Mouse (Mus musculus) limb, embryonic 11.5 days (tissue): ENCODE results near the gene Tmem114. TPM values are rescaled to one million over a fixed set of nuclear protein-coding genes. Genes with fewer than 3 reads are reported as not detected.

ENCODE experiments used
- ATAC-seq: fragments of 200-750 bp; cut with Nextera tagmentation; 2 replicates; pipeline ENCODE4 v1.8.0; 2017; ENCODE audit warnings: low read depth; ENCODE audit not compliant: insufficient number of reproducible peaks, low FRiP score, low TSS enrichment
- DNase-seq: peaks from one replicate; pipeline ENCODE4 v3.0.0-alpha.2; 2015; ENCODE audit warnings: low spot score
- H3K27ac ChIP-seq: fragments of 300-500 bp; sonication (generic); replicated peaks from 2 replicates; pipeline ENCODE4 v1.5.1; 2014; ENCODE audit warnings: low read depth, mild to moderate bottlenecking, low read length
- H3K27me3 ChIP-seq: fragments of 300-500 bp; sonication (generic); 2 replicates; pipeline ENCODE4 v1.6.1; 2014; ENCODE audit warnings: mild to moderate bottlenecking, low read length, mixed read lengths; ENCODE audit not compliant: control insufficient read depth, insufficient read depth
- H3K36me3 ChIP-seq: fragments of 300-500 bp; sonication (generic); 2 replicates; pipeline ENCODE4 v1.6.1; 2014; ENCODE audit warnings: mild to moderate bottlenecking, low read length, moderate library complexity, mixed read lengths; ENCODE audit not compliant: control insufficient read depth, insufficient read depth
- H3K4me1 ChIP-seq: fragments of 300-500 bp; sonication (generic); 2 replicates; pipeline ENCODE4 v1.6.1; 2014; ENCODE audit warnings: low read length, mixed read lengths; ENCODE audit not compliant: control insufficient read depth, insufficient read depth
- H3K4me2 ChIP-seq: fragments of 300-500 bp; sonication (generic); 2 replicates; pipeline ENCODE4 v1.6.1; 2014; ENCODE audit warnings: low read depth, mild to moderate bottlenecking, moderate library complexity; ENCODE audit not compliant: severe bottlenecking
- H3K4me3 ChIP-seq: fragments of 300-500 bp; sonication (generic); 2 replicates; pipeline ENCODE4 v1.5.1; 2014; ENCODE audit warnings: low read depth, low read length
- H3K9ac ChIP-seq: fragments of 300-500 bp; sonication (generic); 2 replicates; pipeline ENCODE4 v1.6.1; 2014; ENCODE audit warnings: mild to moderate bottlenecking, low read length
- H3K9me3 ChIP-seq: fragments of 300-500 bp; sonication (generic); 2 replicates; pipeline ENCODE4 v1.6.1; 2016; ENCODE audit warnings: low read length; ENCODE audit not compliant: control insufficient read depth
- WGBS: fragments of 180-500 bp; shearing (Covaris S2); extraction: QIAGEN DNeasy Blood & Tissue Kit; methylation state at CpG from one replicate; pipeline ENCODE4 v1.1.7; 2014; 5-methylcytosine and 5-hydroxymethylcytosine counted together
- polyA plus RNA-seq: library from polyadenylated mRNA; unstranded; fragments of >200 nt; fragmentation: Nextera tagmentation; extraction: Ambion mirVana; gene quantifications from 2 replicates; pipeline ENCODE4 v1.2.1, GENCODE M21; 2014

Tmem114 gene
- polyA plus RNA-seq, 1 experiment from 2014 or later = not detected

DNA sequence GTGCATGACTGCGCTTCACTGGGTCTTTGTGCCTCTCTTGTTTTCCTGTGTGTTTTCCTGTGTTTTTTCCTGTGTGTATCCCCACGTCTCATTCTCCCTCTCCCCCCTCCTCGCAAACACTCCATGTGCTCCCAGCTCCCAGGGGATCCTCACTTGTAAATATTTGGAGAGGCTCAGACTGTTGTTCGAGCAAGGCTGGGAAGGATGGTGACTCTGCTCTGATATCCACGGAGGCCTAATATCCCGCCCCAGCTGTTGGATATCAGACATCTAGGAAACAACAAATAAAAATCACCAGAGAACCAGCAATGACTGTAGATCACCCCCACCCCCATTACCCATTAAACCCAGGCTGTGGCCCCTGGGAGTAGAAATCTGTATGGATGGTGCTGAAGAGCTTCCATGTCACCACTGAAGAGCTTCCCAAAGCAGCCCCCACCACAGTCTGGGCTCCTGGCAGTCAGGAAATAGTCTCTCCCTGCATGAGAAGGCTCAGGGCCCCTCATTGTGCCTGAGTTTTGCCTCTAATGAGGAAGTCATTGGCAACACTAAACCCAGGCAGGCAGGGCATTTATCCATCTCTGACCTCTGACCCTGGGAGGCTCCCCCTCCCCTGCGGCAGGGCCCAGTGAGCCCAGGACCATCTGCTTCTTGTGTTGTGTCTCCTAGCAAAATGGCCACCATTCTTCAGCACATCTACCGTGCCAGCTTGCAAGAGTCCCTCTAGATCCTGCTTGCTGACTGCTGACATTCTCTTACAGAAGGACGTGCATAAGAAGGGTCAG is 23.6 kb downstream of the Tmem114 start:
- H3K4me1 ChIP-seq = 0 out of 2 replicates have a peak, but pooled peaks cover 2% of the 10 kb centered on the region
- no peaks in the 10 kb centered on the region for H3K9me3 ChIP-seq
- WGBS = 62% methylated on average over 9 of the region's 9 CpGs
- DNase-seq = no peak
- no peaks in the 10 kb centered on the region for H3K36me3 ChIP-seq
- H3K27me3 ChIP-seq = no peaks in the 10 kb centered on the region
- H3K27ac ChIP-seq = no peak overlapping the region
- no peak overlapping the region for H3K4me3 ChIP-seq
- no peak overlapping the region for H3K9ac ChIP-seq
- no peak overlapping the region for H3K4me2 ChIP-seq
- ATAC-seq = no peak

DNA sequence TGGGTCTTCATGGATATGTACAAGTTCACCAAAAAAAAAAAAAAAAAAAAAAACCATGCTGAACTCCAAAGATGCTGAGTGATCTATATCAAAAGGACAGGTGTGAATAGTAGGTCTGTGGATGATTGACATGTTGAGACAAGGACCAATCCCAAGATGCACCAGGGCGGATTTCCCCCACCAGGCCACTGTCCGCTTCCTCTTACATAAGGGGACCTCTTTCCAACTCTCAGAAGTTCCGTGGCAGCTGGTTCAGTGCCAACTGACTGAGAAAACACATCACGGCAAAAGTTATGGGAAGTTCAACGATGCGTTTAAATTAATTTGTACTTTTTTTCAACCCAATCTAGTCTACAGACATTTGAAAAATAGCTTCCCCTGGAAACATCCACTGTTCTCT is 25.1 kb downstream of the Tmem114 start:
- Histone ChIP-seq H3K27ac (no peak overlapping the region), H3K9ac (no peak overlapping the region), H3K36me3 (no peaks in the 10 kb centered on the region), H3K4me3 (no peak overlapping the region), H3K4me2 (no peak overlapping the region), H3K4me1 (0 out of 2 replicates have a peak, but pooled peaks cover 2% of the 10 kb centered on the region), H3K9me3 (no peaks in the 10 kb centered on the region), H3K27me3 (no peaks in the 10 kb centered on the region)
- 90% methylated on average over 6 of the region's 6 CpGs for WGBS
- no peak for ATAC-seq
- DNase-seq = no peak

DNA sequence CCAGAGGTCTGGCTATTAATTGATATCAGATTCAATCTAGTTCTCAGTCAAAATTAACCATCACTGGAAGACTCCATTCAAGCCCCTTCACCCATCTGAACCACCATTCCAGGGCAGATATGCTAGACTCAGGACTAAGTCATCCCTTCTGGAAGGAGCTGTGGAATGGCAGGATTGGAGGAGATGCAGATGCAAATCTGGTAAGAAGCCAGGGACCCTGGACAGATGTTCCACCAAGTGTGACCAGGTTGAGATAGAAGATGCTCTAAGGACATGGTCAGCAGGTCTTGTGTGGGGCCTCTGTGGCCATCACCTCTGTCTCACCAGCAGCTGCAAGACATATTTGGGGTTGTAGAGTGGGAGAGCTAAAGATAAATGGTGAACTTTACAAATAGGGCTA is 30.0 kb downstream of the Tmem114 start:
- Histone ChIP-seq H3K27ac (no peak overlapping the region), H3K9ac (no peak overlapping the region), H3K36me3 (no peaks in the 10 kb centered on the region), H3K27me3 (no peaks in the 10 kb centered on the region), H3K4me1 (no peaks in the 10 kb centered on the region), H3K9me3 (no peaks in the 10 kb centered on the region), H3K4me2 (no peak overlapping the region), H3K4me3 (no peak overlapping the region)
- no peak for ATAC-seq
- DNase-seq = no peak

DNA sequence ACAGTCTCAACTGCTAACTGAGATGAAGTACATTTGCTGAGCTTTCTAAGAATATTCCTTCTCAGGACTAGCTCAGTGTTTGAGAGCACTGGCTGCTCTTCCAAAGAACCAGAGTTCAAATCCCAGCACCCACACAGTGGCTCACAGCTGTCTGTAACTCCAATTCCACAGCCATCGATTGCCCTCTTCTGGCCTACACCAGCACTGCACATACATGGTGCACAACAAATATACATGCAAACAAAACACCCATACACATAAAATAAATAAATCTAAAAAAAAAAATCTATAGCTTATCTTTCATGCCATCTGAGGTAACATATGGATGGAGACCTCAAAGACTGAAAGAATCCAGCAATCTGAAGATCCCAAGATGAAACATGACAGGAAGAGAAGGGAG is 36.4 kb downstream of the Tmem114 start:
- no peak overlapping the region for H3K9ac ChIP-seq
- no peaks in the 10 kb centered on the region for H3K36me3 ChIP-seq
- H3K4me3 ChIP-seq = no peak overlapping the region
- H3K27me3 ChIP-seq = no peaks in the 10 kb centered on the region
- DNase-seq = no peak
- no peaks in the 10 kb centered on the region for H3K4me1 ChIP-seq
- H3K27ac ChIP-seq = no peak overlapping the region
- H3K9me3 ChIP-seq = no peaks in the 10 kb centered on the region
- no peak for ATAC-seq
- H3K4me2 ChIP-seq = no peak overlapping the region
- 86% methylated on average over 1 of the region's 1 CpGs for WGBS

DNA sequence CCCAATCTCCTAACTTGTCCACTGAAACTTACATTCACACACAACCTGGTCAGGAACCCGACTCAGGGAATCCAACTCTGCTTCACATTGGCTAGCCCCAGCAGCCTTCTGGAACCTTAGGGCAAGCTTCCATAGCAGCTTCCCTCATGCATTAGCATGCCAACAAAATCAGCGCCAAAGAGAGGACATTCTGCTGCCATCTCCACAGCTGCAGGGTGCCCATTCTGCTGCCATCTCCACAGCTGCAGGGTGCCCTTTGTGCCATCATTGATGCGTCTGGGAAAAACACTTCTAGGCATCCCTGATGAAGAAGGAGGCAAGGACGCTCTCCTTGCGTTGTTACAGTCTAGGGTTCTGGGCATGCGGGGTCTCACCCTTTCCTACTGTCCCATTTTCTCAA is 38.5 kb downstream of the Tmem114 start:
- Histone ChIP-seq H3K4me3 (no peak overlapping the region), H3K9ac (no peak overlapping the region), H3K36me3 (no peaks in the 10 kb centered on the region), H3K4me2 (no peak overlapping the region), H3K27me3 (no peaks in the 10 kb centered on the region), H3K27ac (no peak overlapping the region), H3K9me3 (no peaks in the 10 kb centered on the region), H3K4me1 (no peaks in the 10 kb centered on the region)
- DNase-seq (no peak), ATAC-seq (no peak)
- 75% methylated on average over 6 of the region's 6 CpGs for WGBS

DNA sequence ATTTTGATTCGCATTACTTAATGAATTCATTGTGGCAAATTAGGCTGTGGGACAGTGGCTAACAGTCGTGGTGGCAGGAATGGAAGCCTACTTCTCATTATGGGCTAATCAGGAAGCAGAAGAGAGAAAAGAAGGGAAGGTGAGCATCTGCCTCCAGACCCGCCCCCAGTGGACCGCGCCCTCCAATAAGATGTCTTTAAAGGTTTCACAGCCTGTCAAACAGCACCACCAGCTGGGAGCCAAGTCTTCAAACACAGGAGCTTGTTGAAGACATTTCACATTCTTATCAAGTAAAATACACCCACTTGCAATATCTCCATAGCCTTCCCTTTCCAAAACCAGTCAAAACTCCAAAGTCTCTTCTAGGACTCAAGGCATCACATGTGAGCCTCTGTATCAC is 39.3 kb downstream of the Tmem114 start:
- no peaks in the 10 kb centered on the region for H3K36me3 ChIP-seq
- no peak overlapping the region for H3K9ac ChIP-seq
- no peak overlapping the region for H3K4me2 ChIP-seq
- H3K4me1 ChIP-seq = no peaks in the 10 kb centered on the region
- H3K9me3 ChIP-seq = no peaks in the 10 kb centered on the region
- no peaks in the 10 kb centered on the region for H3K27me3 ChIP-seq
- DNase-seq (no peak), ATAC-seq (no peak)
- no peak overlapping the region for H3K4me3 ChIP-seq
- WGBS = 56% methylated on average over 5 of the region's 5 CpGs
- no peak overlapping the region for H3K27ac ChIP-seq

DNA sequence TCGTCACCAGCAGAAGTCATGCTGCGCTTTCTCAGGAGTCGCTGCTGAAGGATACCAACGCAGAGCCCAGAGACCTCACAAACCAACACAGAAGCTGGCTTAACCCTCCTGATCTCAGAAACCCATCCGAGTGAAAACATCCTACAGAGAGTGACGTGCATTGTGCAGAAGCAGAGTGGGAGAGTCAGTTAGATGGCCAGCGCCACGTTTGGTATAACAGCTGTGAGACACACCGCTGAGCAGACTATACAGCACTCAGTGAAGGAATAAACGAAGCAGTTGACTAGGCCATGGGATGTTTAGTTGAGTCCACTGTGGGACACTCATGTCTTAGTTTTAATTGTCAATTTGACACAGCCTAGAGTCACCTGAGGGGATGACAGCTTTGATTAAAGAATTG is 40.2 kb downstream of the Tmem114 start:
- Histone ChIP-seq H3K27me3 (no peaks in the 10 kb centered on the region), H3K9me3 (no peaks in the 10 kb centered on the region), H3K9ac (no peak overlapping the region), H3K36me3 (no peaks in the 10 kb centered on the region), H3K4me1 (no peaks in the 10 kb centered on the region), H3K27ac (no peak overlapping the region), H3K4me2 (no peak overlapping the region), H3K4me3 (no peak overlapping the region)
- no peak for DNase-seq
- ATAC-seq = no peak
- WGBS = 82% methylated on average over 10 of the region's 10 CpGs

DNA sequence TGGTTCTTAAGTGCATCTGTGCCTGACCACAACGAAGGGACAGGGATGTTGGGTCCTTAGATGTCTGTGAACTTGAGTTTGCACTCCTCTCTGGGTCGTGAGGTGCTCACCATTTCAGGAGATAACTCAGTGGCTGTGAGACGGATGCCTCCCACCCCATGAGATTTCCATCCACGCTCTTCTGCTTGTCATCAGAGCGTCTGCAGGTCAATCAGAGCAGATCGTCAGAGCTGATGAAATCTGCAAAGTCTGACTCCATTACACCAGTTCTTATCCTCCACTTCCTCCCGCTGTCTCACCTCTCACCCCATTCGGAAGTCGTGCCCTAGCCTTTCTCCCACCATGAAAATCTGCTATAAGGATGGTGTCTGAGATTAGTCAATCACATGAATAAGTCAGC is 41.5 kb downstream of the Tmem114 start:
- no peaks in the 10 kb centered on the region for H3K27me3 ChIP-seq
- no peaks in the 10 kb centered on the region for H3K9me3 ChIP-seq
- H3K4me3 ChIP-seq = no peak overlapping the region
- no peaks in the 10 kb centered on the region for H3K36me3 ChIP-seq
- no peak overlapping the region for H3K4me2 ChIP-seq
- DNase-seq (no peak), ATAC-seq (no peak)
- no peak overlapping the region for H3K9ac ChIP-seq
- H3K27ac ChIP-seq = no peak overlapping the region
- WGBS = 79% methylated on average over 9 of the region's 9 CpGs
- no peaks in the 10 kb centered on the region for H3K4me1 ChIP-seq

DNA sequence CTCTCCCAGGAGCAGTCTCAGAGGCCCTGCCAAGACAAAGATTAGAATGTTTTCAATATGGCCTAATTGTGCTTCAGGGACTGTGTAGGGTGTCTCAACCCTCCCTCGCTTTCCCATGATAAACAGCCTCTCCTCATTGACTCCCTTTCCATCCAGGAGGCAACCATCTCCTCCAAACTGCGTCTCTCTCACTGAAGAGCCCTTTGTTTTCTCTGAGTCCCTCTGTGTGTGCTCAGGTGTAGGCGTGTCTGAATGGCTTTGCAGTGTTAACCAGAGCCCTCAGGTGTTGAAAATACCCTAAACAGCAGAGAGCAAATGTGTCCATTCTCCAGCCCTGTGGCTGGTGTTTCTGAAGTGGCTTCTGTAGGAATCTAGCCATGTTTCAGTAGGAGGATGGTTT is 61.9 kb downstream of the Tmem114 start:
- H3K4me2 ChIP-seq = no peak overlapping the region
- ATAC-seq (no peak), DNase-seq (no peak)
- H3K36me3 ChIP-seq = no peaks in the 10 kb centered on the region
- no peak overlapping the region for H3K4me3 ChIP-seq
- no peaks in the 10 kb centered on the region for H3K9me3 ChIP-seq
- no peak overlapping the region for H3K27ac ChIP-seq
- no peaks in the 10 kb centered on the region for H3K4me1 ChIP-seq
- no peak overlapping the region for H3K9ac ChIP-seq
- no peaks in the 10 kb centered on the region for H3K27me3 ChIP-seq
- 70% methylated on average over 3 of the region's 3 CpGs for WGBS
